Mouse (Mus musculus) kidney, embryonic 16.5 days (tissue): Measurements from ENCODE around the gene Ap2a1. TPM values are rescaled to one million over a fixed set of nuclear protein-coding genes. Genes with fewer than 3 reads are reported as not detected.

Experiments used
- ATAC-seq: fragments of 200-750 bp; cut with Nextera tagmentation; 2 replicates; pipeline ENCODE4 v1.8.0; 2017; ENCODE audit warnings: moderate TSS enrichment; ENCODE audit not compliant: low FRiP score, low TSS enrichment
- H3K27ac ChIP-seq: fragments of 300-500 bp; sonication (generic); 2 replicates; pipeline ENCODE4 v1.5.1; 2014; ENCODE audit warnings: low read length
- H3K27me3 ChIP-seq: fragments of 300-500 bp; sonication (generic); 2 replicates; pipeline ENCODE4 v1.6.1; 2014; ENCODE audit warnings: low read length, control low read depth, mixed read lengths; ENCODE audit not compliant: insufficient read depth
- H3K36me3 ChIP-seq: fragments of 300-500 bp; sonication (generic); 2 replicates; pipeline ENCODE4 v1.6.1; 2014; ENCODE audit warnings: low read length, control low read depth, mixed read lengths; ENCODE audit not compliant: insufficient read depth
- H3K4me1 ChIP-seq: fragments of 300-500 bp; sonication (generic); 2 replicates; pipeline ENCODE4 v1.6.1; 2014; ENCODE audit warnings: low read length, control low read depth, mixed read lengths; ENCODE audit not compliant: insufficient read depth
- H3K4me2 ChIP-seq: fragments of 300-500 bp; sonication (generic); replicated peaks from 2 replicates; pipeline ENCODE4 v1.6.1; 2014; ENCODE audit warnings: low read depth, low read length
- H3K4me3 ChIP-seq: fragments of 300-500 bp; sonication (generic); 2 replicates; pipeline ENCODE4 v1.5.1; 2014; ENCODE audit warnings: mild to moderate bottlenecking, low read length
- H3K9ac ChIP-seq: fragments of 300-500 bp; sonication (generic); replicated peaks from 2 replicates; pipeline ENCODE4 v1.6.1; 2014; ENCODE audit warnings: low read length
- H3K9me3 ChIP-seq: fragments of 300-500 bp; sonication (generic); 2 replicates; pipeline ENCODE4 v1.6.1; 2016; ENCODE audit warnings: low read length, control low read depth
- WGBS: fragments of 180-500 bp; shearing (Covaris S2); extraction: QIAGEN DNeasy Blood & Tissue Kit; methylation state at CpG from one replicate; pipeline ENCODE4 v1.1.7; 2014; 5-methylcytosine and 5-hydroxymethylcytosine counted together
- polyA plus RNA-seq: library from polyadenylated mRNA; unstranded; fragments of >200 nt; fragmentation: Nextera tagmentation; extraction: Ambion mirVana; gene quantifications from 2 replicates; pipeline ENCODE4 v1.2.1, GENCODE M21; 2015

Ap2a1 gene
- polyA plus RNA-seq, 1 experiment from 2014 or later = 72.9 TPM

GRCm38 (mm10) chr7:44964990-44965389 lies 35.7 kb upstream of the Ap2a1 start:
- Histone ChIP-seq H3K9me3 (no peaks in the 10 kb centered on the region), H3K27ac (no peak overlapping the region), H3K4me3 (no peak overlapping the region), H3K36me3 (peaks cover 17% of the 10 kb centered on the region; the same call in 1 of the 2 replicates), H3K27me3 (no peaks in the 10 kb centered on the region), H3K9ac (no peak overlapping the region), H3K4me2 (no peak overlapping the region), H3K4me1 (0 out of 2 replicates have a peak, but pooled peaks cover 5% of the 10 kb centered on the region)
- 95% methylated on average over 13 of the region's 13 CpGs for WGBS
- no peak for ATAC-seq

GRCm38 (mm10) chr7:44962831-44963230 lies 33.5 kb upstream of the Ap2a1 start:
- H3K9me3 ChIP-seq = no peaks in the 10 kb centered on the region
- H3K27ac ChIP-seq = no peak overlapping the region
- no peak overlapping the region for H3K9ac ChIP-seq
- H3K36me3 ChIP-seq = peaks cover 17% of the 10 kb centered on the region; the same call in 1 of the 2 replicates
- no peaks in the 10 kb centered on the region for H3K4me1 ChIP-seq
- no peak overlapping the region for H3K4me3 ChIP-seq
- no peak overlapping the region for H3K4me2 ChIP-seq
- ATAC-seq = no peak
- no peaks in the 10 kb centered on the region for H3K27me3 ChIP-seq
- WGBS = 91% methylated on average over 5 of the region's 5 CpGs

GRCm38 (mm10) chr7:44962337-44962736 lies 33.0 kb upstream of the Ap2a1 start:
- 71% methylated on average over 8 of the region's 8 CpGs for WGBS
- ATAC-seq = no peak

GRCm38 (mm10) chr7:44960512-44960910 lies 31.2 kb upstream of the Ap2a1 start:
- ATAC-seq = no peak
- 85% methylated on average over 13 of the region's 13 CpGs for WGBS
- H3K4me3 ChIP-seq = no peak overlapping the region
- peaks cover 8% of the 10 kb centered on the region; the same call in 1 of the 2 replicates for H3K4me1 ChIP-seq
- H3K36me3 ChIP-seq = 0 out of 2 replicates have a peak, but pooled peaks cover 10% of the 10 kb centered on the region
- H3K27me3 ChIP-seq = no peaks in the 10 kb centered on the region
- H3K27ac ChIP-seq = no peak overlapping the region
- H3K4me2 ChIP-seq = no peak overlapping the region
- no peaks in the 10 kb centered on the region for H3K9me3 ChIP-seq
- no peak overlapping the region for H3K9ac ChIP-seq

More at GRCm38 (mm10) chr7:44962337-44962736, 33.0 kb upstream of the Ap2a1 start:
- Histone ChIP-seq H3K4me3 (no peak overlapping the region), H3K36me3 (peaks cover 17% of the 10 kb centered on the region; the same call in 1 of the 2 replicates), H3K9me3 (no peaks in the 10 kb centered on the region), H3K4me2 (no peak overlapping the region), H3K4me1 (0 out of 2 replicates have a peak, but pooled peaks cover 3% of the 10 kb centered on the region), H3K9ac (no peak overlapping the region), H3K27ac (no peak overlapping the region), H3K27me3 (no peaks in the 10 kb centered on the region)

- H3K4me2 ChIP-seq = no peak overlapping the region
- no peaks in the 10 kb centered on the region for H3K9me3 ChIP-seq
- H3K9ac ChIP-seq = no peak overlapping the region
- no peak overlapping the region for H3K27ac ChIP-seq
- H3K27me3 ChIP-seq = no peaks in the 10 kb centered on the region
- 76% methylated on average over 10 of the region's 10 CpGs for WGBS
- no peak overlapping the region for H3K4me3 ChIP-seq
- peaks cover 8% of the 10 kb centered on the region; the same call in 1 of the 2 replicates for H3K4me1 ChIP-seq
- no peak for ATAC-seq
- H3K36me3 ChIP-seq = 0 out of 2 replicates have a peak, but pooled peaks cover 5% of the 10 kb centered on the region
These were observed 30.7 kb upstream of the Ap2a1 start for GRCm38 (mm10) chr7:44959874-44960511.

GRCm38 (mm10) chr7:44959281-44959680 lies 30.0 kb upstream of the Ap2a1 start:
- Histone ChIP-seq H3K9ac (no peak overlapping the region), H3K27ac (no peak overlapping the region), H3K4me2 (no peak overlapping the region), H3K27me3 (no peaks in the 10 kb centered on the region), H3K9me3 (no peaks in the 10 kb centered on the region), H3K36me3 (0 out of 2 replicates have a peak, but pooled peaks cover 3% of the 10 kb centered on the region), H3K4me1 (peaks cover 8% of the 10 kb centered on the region; the same call in 1 of the 2 replicates), H3K4me3 (no peak overlapping the region)
- WGBS = 87% methylated on average over 8 of the region's 8 CpGs
- no peak for ATAC-seq

- H3K4me3 ChIP-seq = no peak overlapping the region
These were observed 28.9 kb upstream of the Ap2a1 start for GRCm38 (mm10) chr7:44958208-44958607.

GRCm38 (mm10) chr7:44957183-44957835 lies 28.0 kb upstream of the Ap2a1 start:
- no peak overlapping the region for H3K4me2 ChIP-seq
- no peaks in the 10 kb centered on the region for H3K9me3 ChIP-seq
- ATAC-seq = no peak
- H3K27ac ChIP-seq = no peak overlapping the region
- H3K9ac ChIP-seq = no peak overlapping the region
- H3K4me3 ChIP-seq = no peak overlapping the region
- H3K27me3 ChIP-seq = no peaks in the 10 kb centered on the region
- H3K36me3 ChIP-seq = no peaks in the 10 kb centered on the region
- WGBS = 59% methylated on average over 20 of the region's 20 CpGs
- peaks cover 10% of the 10 kb centered on the region for H3K4me1 ChIP-seq

More at GRCm38 (mm10) chr7:44958208-44958607, 28.9 kb upstream of the Ap2a1 start:
- 52% methylated on average over 7 of the region's 7 CpGs for WGBS
- Histone ChIP-seq H3K9me3 (no peaks in the 10 kb centered on the region), H3K9ac (no peak overlapping the region), H3K27ac (no peak overlapping the region), H3K4me1 (peaks cover 8% of the 10 kb centered on the region; the same call in 1 of the 2 replicates), H3K36me3 (no peaks in the 10 kb centered on the region), H3K27me3 (no peaks in the 10 kb centered on the region), H3K4me2 (no peak overlapping the region)
- no peak for ATAC-seq

- Histone ChIP-seq H3K36me3 (no peaks in the 10 kb centered on the region), H3K4me3 (no peak overlapping the region), H3K9ac (no peak overlapping the region), H3K4me1 (peaks cover 20% of the 10 kb centered on the region), H3K9me3 (no peaks in the 10 kb centered on the region), H3K27me3 (peaks cover 5% of the 10 kb centered on the region; the same call in 1 of the 2 replicates), H3K4me2 (no peak overlapping the region), H3K27ac (no peak overlapping the region)
- 53% methylated on average over 6 of the region's 6 CpGs for WGBS
- no peak for ATAC-seq
These were observed 27.0 kb upstream of the Ap2a1 start for GRCm38 (mm10) chr7:44956266-44956665.

GRCm38 (mm10) chr7:44955628-44956027 lies 26.3 kb upstream of the Ap2a1 start:
- Histone ChIP-seq H3K4me3 (no peak overlapping the region), H3K36me3 (no peaks in the 10 kb centered on the region), H3K9me3 (no peaks in the 10 kb centered on the region), H3K4me2 (no peak overlapping the region), H3K27ac (no peak overlapping the region), H3K27me3 (peaks cover 11% of the 10 kb centered on the region), H3K9ac (no peak overlapping the region), H3K4me1 (peaks cover 21% of the 10 kb centered on the region)
- no peak for ATAC-seq
- 49% methylated on average over 5 of the region's 5 CpGs for WGBS
